Mouse (Mus musculus): ENCODE measurements around the gene Zc3h10. TPM values are rescaled to one million over a fixed set of nuclear protein-coding genes. Genes with fewer than 3 reads are reported as not detected.
A peak's percentile ranks its signal among the peaks of the same experiment; 100 is the strongest.
"Not testable (repeated sequence)": the region's sequence is repeated elsewhere in the genome, so short reads cannot be mapped to it uniquely, and the experiment has no call there.

The Zc3h10 gene
- polyA plus RNA-seq, 1 experiment from 2014 or later, result 9.5 TPM

DNA sequence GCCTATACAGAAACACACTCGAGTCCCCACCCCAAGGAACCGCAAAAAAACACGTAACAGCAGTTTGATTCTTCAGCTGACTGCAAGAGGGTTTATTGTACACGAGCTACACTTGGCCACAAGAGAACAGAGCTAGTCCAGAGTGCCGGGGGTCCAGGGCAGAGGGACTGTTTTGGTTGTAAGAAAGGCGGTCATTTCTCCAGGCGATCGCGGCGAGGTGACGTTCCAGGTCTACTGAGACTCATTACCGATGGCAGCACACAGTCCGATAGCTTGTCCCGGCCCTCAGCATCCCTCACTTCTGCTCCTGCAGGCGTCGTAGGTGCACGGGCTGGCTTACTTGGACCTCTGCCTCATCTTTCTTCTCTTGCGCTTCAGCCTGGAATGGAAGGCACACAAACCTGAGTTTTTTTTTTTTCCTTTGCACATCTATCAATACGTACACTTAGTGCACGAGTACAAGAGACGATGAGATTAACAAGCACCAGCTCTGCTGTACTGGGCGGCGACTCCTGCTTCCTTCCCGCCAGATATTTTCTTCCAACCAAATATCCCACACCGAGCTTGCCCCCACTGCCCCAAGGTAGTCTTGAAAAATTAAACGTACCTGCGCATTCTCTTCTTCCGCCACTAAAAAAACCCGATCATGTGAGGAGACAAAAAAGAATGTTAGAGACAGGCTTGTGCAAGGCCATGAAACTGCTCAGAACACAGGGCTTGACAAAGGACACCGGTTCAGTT lies 647 bp upstream of the Zc3h10 start:
- ATAC-seq (replicated peaks; ENCODE audit: extremely low read depth, insufficient read depth, low FRiP score); H3K9me3 ChIP-seq (replicated peaks; ENCODE audit: control insufficient read depth, low read length); H3K27me3 ChIP-seq (ENCODE audit: control insufficient read depth, insufficient read depth, low read length): not testable (repeated sequence)
- Histone ChIP-seq H3K4me1 (ENCODE audit: control insufficient read depth, insufficient read depth, low read length) (peaks cover 11% of the 10 kb centered on the region), H3K9ac (ENCODE audit: low read length) (peak overlapping the region; percentile 95), H3K36me3 (ENCODE audit: control insufficient read depth, insufficient read depth) (peaks cover 24% of the 10 kb centered on the region), H3K4me2 (ENCODE audit: low read depth, low read length) (peak overlapping the region; percentile 89), H3K27ac (ENCODE audit: low read length) (peak overlapping the region; percentile 97), H3K4me3 (ENCODE audit: low read length) (peak overlapping the region; percentile 91)
- 1% methylated on average over 21 of the region's 30 CpGs for WGBS

DNA sequence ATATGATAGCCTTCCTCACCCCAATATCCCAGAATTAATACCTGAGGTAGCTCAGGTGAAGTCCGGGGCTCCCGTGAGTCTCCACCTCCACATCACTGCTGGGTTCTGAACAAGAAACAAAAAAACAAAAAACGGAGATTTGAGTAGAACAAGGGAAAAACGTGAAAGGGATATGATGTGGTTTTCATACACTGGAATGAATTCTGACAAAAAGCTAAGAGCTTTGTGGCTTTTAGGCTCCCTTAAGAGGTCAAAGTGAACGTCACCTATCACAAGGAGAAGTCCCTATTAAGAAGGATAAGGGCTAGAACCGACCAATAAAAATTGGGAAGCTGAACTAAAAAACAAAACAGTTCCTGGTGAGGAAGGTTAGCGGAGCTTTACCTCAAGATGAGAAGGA lies 787 bp downstream of the Zc3h10 start:
- H3K4me1 ChIP-seq (ENCODE audit: control insufficient read depth, insufficient read depth, low read length), result peaks cover 11% of the 10 kb centered on the region
- ATAC-seq (replicated peaks; ENCODE audit: extremely low read depth, insufficient read depth, low FRiP score), result no peak
- no peaks in the 10 kb centered on the region for H3K27me3 ChIP-seq (ENCODE audit: control insufficient read depth, insufficient read depth, low read length)
- H3K36me3 ChIP-seq (ENCODE audit: control insufficient read depth, insufficient read depth), result peaks cover 29% of the 10 kb centered on the region
- H3K9ac ChIP-seq (ENCODE audit: low read length), result peak overlapping the region; percentile 82
- no peaks in the 10 kb centered on the region for H3K9me3 ChIP-seq (replicated peaks; ENCODE audit: control insufficient read depth, low read length)
- peak overlapping the region; percentile 91 for H3K4me3 ChIP-seq (ENCODE audit: low read length)
- peak overlapping the region; percentile 96 for H3K27ac ChIP-seq (ENCODE audit: low read length)
- peak overlapping the region; percentile 89 for H3K4me2 ChIP-seq (ENCODE audit: low read depth, low read length)
- WGBS, result 16% methylated on average over 7 of the region's 7 CpGs

DNA sequence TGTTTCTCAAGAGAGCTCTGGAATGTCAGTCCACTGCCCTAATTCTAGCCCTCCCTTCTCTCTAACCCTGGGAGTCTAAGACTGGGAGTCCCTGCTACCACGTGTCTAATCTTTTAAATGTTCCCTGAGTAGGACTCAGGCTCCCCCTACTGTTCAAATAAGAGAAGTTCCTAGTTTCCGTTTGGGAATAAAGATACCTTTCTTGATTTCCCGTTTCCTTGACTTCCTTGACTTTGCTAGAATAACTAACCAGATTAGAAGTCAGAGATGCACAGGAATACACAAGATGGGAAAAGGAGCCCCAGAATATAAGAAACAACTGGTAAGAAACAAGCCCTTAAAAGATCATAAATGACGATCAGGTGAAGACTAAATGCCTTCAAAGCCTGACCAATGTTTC lies 1.2 kb downstream of the Zc3h10 start:
- WGBS, result 8% methylated on average over 4 of the region's 4 CpGs
- ATAC-seq (replicated peaks; ENCODE audit: extremely low read depth, insufficient read depth, low FRiP score), result no peak
- H3K9ac ChIP-seq (ENCODE audit: low read length), result peak overlapping the region; percentile 82
- H3K4me2 ChIP-seq (ENCODE audit: low read depth, low read length), result peak overlapping the region; percentile 89
- no peaks in the 10 kb centered on the region for H3K27me3 ChIP-seq (ENCODE audit: control insufficient read depth, insufficient read depth, low read length)
- H3K9me3 ChIP-seq (replicated peaks; ENCODE audit: control insufficient read depth, low read length), result no peaks in the 10 kb centered on the region
- peak overlapping the region; percentile 91 for H3K4me3 ChIP-seq (ENCODE audit: low read length)
- peak overlapping the region; percentile 96 for H3K27ac ChIP-seq (ENCODE audit: low read length)
- peaks cover 29% of the 10 kb centered on the region for H3K36me3 ChIP-seq (ENCODE audit: control insufficient read depth, insufficient read depth)
- H3K4me1 ChIP-seq (ENCODE audit: control insufficient read depth, insufficient read depth, low read length), result peaks cover 11% of the 10 kb centered on the region

DNA sequence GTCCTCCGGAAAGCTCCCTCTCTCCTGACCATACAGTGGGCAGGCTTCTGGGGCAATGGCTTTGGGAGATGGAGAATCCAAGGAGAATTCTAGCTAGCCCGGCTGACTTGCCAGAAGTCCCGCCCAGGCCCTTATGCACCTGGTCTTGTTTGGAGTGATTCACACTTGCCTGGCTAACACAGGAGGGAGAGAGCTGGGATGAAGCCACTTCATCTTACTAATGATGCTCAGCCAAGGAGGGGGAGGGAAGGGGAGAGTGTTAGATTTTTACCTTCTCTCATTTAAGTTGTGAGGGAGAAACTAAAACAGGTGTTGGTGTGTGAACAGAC lies 2.0 kb downstream of the Zc3h10 start:
- peaks cover 29% of the 10 kb centered on the region for H3K36me3 ChIP-seq (ENCODE audit: control insufficient read depth, insufficient read depth)
- H3K4me2 ChIP-seq (ENCODE audit: low read depth, low read length), result no peak overlapping the region
- no peaks in the 10 kb centered on the region for H3K27me3 ChIP-seq (ENCODE audit: control insufficient read depth, insufficient read depth, low read length)
- H3K4me1 ChIP-seq (ENCODE audit: control insufficient read depth, insufficient read depth, low read length), result peaks cover 11% of the 10 kb centered on the region
- H3K9me3 ChIP-seq (replicated peaks; ENCODE audit: control insufficient read depth, low read length), result no peaks in the 10 kb centered on the region
- WGBS, result 87% methylated on average over 3 of the region's 3 CpGs
- ATAC-seq (replicated peaks; ENCODE audit: extremely low read depth, insufficient read depth, low FRiP score), result no peak
- no peak overlapping the region for H3K4me3 ChIP-seq (ENCODE audit: low read length)
- H3K27ac ChIP-seq (ENCODE audit: low read length), result no peak overlapping the region
- no peak overlapping the region; the same call in 1 of the 2 replicates for H3K9ac ChIP-seq (ENCODE audit: low read length)

DNA sequence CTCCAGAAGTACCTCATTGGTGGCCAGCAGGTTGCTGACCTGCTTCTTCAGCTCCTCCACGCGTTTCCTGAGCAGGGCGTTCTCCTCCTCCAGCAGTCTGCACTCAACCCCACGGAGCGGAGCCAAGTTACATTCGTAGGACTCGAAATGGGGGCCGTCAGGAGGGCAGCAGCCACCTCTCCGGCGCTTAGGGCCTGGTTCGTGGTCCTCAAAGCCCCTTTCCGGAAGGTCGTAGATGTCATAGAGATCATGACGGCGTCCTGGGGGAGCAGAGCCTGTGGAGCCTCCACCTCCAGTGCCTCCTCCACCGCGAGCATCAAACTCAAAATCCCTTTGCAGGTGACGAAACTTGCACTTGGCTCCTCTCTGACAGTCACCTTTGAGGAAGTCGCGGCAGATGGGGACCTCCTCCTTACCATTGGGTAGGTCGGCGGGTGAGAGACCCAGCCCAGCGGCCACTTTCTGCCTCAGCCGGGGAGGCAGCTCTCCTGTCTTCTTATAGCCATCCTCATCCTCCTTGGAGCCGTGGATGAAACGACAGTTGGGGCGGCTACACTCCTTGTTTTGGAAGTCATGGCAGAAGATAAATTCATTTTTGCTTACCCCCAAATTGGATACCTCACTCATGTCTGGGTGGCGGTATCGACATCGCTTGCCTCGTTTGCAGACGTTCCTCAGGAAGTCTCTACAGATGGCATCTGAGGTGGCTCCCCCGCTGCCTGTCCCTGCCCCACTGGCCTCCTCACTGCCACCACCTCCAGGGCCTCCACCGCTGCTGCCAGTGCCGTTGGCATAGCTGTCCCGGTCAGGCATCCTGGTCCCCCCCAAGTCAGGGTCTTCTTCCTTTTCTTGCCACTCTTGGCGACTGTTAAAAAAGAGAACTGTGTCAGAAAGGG lies 2.7 kb downstream of the Zc3h10 start:
- no peaks in the 10 kb centered on the region for H3K27me3 ChIP-seq (ENCODE audit: control insufficient read depth, insufficient read depth, low read length)
- no peak overlapping the region; the same call in 1 of the 2 replicates for H3K9ac ChIP-seq (ENCODE audit: low read length)
- H3K36me3 ChIP-seq (ENCODE audit: control insufficient read depth, insufficient read depth), result peaks cover 29% of the 10 kb centered on the region

DNA sequence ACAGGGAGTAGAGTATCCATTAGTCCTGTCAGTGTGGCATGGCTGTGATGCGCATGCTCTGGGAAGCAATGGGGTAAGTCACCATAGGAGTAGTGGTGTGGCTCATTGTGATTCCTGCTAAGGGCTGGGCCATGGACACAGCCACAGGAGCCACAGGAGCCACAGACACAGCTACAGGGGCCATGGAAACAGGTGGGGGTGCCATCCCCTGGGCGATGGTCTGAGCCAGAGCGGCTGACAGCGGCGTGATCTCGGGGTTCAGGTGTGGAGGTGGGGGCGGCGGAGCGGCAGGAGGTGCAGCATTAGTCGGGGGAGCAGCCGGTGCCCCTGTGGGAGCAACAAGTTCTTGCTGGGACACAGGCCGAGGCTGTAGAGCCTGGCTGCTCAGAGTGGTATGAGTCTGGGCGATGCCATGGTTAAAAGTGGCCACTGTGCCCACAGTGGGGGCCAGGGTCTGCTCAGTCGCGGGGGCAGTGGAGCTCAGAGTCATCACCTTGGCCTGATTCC lies 3.4 kb downstream of the Zc3h10 start:
- Histone ChIP-seq H3K4me3 (ENCODE audit: low read length) (no peak overlapping the region), H3K36me3 (ENCODE audit: control insufficient read depth, insufficient read depth) (peaks cover 29% of the 10 kb centered on the region), H3K4me2 (ENCODE audit: low read depth, low read length) (no peak overlapping the region), H3K9me3 (replicated peaks; ENCODE audit: control insufficient read depth, low read length) (no peaks in the 10 kb centered on the region), H3K4me1 (ENCODE audit: control insufficient read depth, insufficient read depth, low read length) (peaks cover 11% of the 10 kb centered on the region), H3K27ac (ENCODE audit: low read length) (no peak overlapping the region), H3K27me3 (ENCODE audit: control insufficient read depth, insufficient read depth, low read length) (no peaks in the 10 kb centered on the region), H3K9ac (ENCODE audit: low read length) (no peak overlapping the region)
- no peak for ATAC-seq (replicated peaks; ENCODE audit: extremely low read depth, insufficient read depth, low FRiP score)
- 92% methylated on average over 15 of the region's 15 CpGs for WGBS

More for the DNA sequence above, 2.7 kb downstream of the Zc3h10 start:
- Histone ChIP-seq H3K4me3 (ENCODE audit: low read length) (no peak overlapping the region), H3K9me3 (replicated peaks; ENCODE audit: control insufficient read depth, low read length) (no peaks in the 10 kb centered on the region), H3K27ac (ENCODE audit: low read length) (no peak overlapping the region), H3K4me1 (ENCODE audit: control insufficient read depth, insufficient read depth, low read length) (peaks cover 11% of the 10 kb centered on the region), H3K4me2 (ENCODE audit: low read depth, low read length) (no peak overlapping the region)
- ATAC-seq (replicated peaks; ENCODE audit: extremely low read depth, insufficient read depth, low FRiP score), result no peak
- 91% methylated on average over 37 of the region's 37 CpGs for WGBS

DNA sequence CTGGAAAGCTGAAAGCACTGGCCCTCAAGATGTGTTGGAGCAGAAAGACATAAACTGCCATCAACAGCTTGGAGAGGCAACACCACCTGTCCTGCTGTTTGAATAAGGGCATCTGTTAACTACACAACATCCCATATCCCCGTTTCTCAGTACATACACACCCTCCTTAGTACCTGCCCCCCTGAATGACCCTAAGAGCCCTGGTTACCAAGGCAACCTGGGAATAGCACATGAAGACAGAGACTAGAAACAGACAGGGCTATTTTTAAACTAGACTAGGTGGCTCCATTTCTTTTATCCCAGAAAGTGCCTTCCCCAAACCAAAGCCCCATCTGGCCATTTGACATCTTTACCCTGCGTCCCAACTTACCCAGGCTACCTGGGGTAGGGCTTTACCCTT lies 4.5 kb downstream of the Zc3h10 start:
- peaks cover 29% of the 10 kb centered on the region for H3K36me3 ChIP-seq (ENCODE audit: control insufficient read depth, insufficient read depth)
- H3K9ac ChIP-seq (ENCODE audit: low read length), result no peak overlapping the region
- WGBS, result 46% methylated on average over 2 of the region's 2 CpGs
- no peak overlapping the region for H3K27ac ChIP-seq (ENCODE audit: low read length)
- H3K27me3 ChIP-seq (ENCODE audit: control insufficient read depth, insufficient read depth, low read length), result no peaks in the 10 kb centered on the region
- H3K4me2 ChIP-seq (ENCODE audit: low read depth, low read length), result no peak overlapping the region
- no peaks in the 10 kb centered on the region for H3K9me3 ChIP-seq (replicated peaks; ENCODE audit: control insufficient read depth, low read length)
- no peak for ATAC-seq (replicated peaks; ENCODE audit: extremely low read depth, insufficient read depth, low FRiP score)
- no peak overlapping the region for H3K4me3 ChIP-seq (ENCODE audit: low read length)
- peaks cover 11% of the 10 kb centered on the region for H3K4me1 ChIP-seq (ENCODE audit: control insufficient read depth, insufficient read depth, low read length)

DNA sequence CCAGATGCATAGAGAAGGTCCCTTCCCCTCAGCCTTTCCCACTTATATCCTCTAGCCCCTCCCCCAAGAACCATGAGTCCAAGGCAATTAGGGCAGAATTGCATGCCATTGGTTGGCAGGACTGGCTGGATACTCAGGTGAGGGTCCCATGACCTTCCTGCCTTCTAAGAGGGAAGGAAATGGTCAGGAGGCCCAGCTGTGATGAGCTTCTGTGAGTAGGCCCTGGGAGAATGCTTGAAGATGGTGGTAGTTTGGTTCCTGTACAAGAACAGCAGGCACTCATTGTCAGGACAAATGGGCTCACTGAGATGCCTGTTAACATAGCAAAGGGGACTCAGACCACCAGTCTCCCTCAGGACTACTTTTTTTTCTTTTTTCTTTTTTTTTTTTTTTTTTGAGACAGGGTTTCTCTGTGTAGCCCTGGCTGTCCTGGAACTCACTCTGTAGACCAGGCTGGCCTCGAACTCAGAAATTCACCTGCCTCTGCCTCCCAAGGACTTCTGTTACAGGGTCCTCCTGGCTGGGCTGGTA lies 9.2 kb downstream of the Zc3h10 start:
- Histone ChIP-seq H3K9me3 (replicated peaks; ENCODE audit: control insufficient read depth, low read length) (no peaks in the 10 kb centered on the region), H3K27me3 (ENCODE audit: control insufficient read depth, insufficient read depth, low read length) (no peaks in the 10 kb centered on the region), H3K36me3 (ENCODE audit: control insufficient read depth, insufficient read depth) (peaks cover 7% of the 10 kb centered on the region; the same call in 1 of the 2 replicates), H3K4me3 (ENCODE audit: low read length) (no peak overlapping the region), H3K27ac (ENCODE audit: low read length) (no peak overlapping the region), H3K9ac (ENCODE audit: low read length) (no peak overlapping the region), H3K4me1 (ENCODE audit: control insufficient read depth, insufficient read depth, low read length) (peaks cover 4% of the 10 kb centered on the region; the same call in 1 of the 2 replicates), H3K4me2 (ENCODE audit: low read depth, low read length) (no peak overlapping the region)
- no peak for ATAC-seq (replicated peaks; ENCODE audit: extremely low read depth, insufficient read depth, low FRiP score)
- 92% methylated on average over 1 of the region's 1 CpGs for WGBS
